ENCODE assay signal across 10 mouse cellular contexts in genomic region chr15:61102421-61103412, GRCm38 (mm10).
A peak's percentile ranks its signal among the peaks of the same experiment; 100 is the strongest.
DNase-seq lines count a peak whose midpoint lies in the region; ATAC-seq and TF ChIP-seq lines count a peak whose summit lies in the region.
"Had no signal": no experiment of that assay in that cellular context is flagged by ENCODE, and none has a peak within 500 bp of the region (broad histone marks: within the 10 kb centered on the region; RNA-seq: fewer than 3 reads in every experiment).

No protein-coding gene starts in this region.

- no peaks in the 10 kb centered on the region for H3K9me3 ChIP-seq in embryonic facial prominence, embryonic 10.5 days
- no peaks in the 10 kb centered on the region for H3K9me3 ChIP-seq in stomach, postnatal 0 days (ENCODE audit: control insufficient read depth, low read length)
- H3K9me3 ChIP-seq: G1E; heart, embryonic 15.5 days had no signal

- H3K9ac ChIP-seq in stomach, postnatal 0 days (ENCODE audit: low read length), result no peak overlapping the region
- H3K9ac ChIP-seq: heart, embryonic 15.5 days had no signal

- no peaks in the 10 kb centered on the region for H3K36me3 ChIP-seq in spleen, adult 2 months (ENCODE audit: control insufficient read depth, insufficient read depth, low read length)
- no peaks in the 10 kb centered on the region for H3K36me3 ChIP-seq in embryonic facial prominence, embryonic 10.5 days (replicated peaks)
- H3K36me3 ChIP-seq in stomach, postnatal 0 days (ENCODE audit: control insufficient read depth, insufficient read depth, low read length), result no peaks in the 10 kb centered on the region
- H3K36me3 ChIP-seq: G1E; heart, embryonic 15.5 days had no signal

- TF ChIP-seq CTCF in spleen, adult 2 months (IDR thresholded peaks at IDR 0.05; ENCODE audit: extremely low read depth, insufficient read depth, insufficient read length, insufficient replicate concordance), result no peak
- TF ChIP-seq CTCF in stomach, postnatal 0 days (IDR thresholded peaks at IDR 0.05; ENCODE audit: low read depth), result peak; percentile 89

- WGBS in spleen, adult 2 months, result 68% methylated on average over 7 of the region's 7 CpGs
- WGBS in embryonic facial prominence, embryonic 10.5 days, result 33% methylated on average over 7 of the region's 7 CpGs
- WGBS in stomach, postnatal 0 days, result 50% methylated on average over 7 of the region's 7 CpGs

- H3K4me1 ChIP-seq in spleen, adult 2 months (ENCODE audit: control insufficient read depth, insufficient read depth, insufficient read length), result no peaks in the 10 kb centered on the region
- H3K4me1 ChIP-seq in embryonic facial prominence, embryonic 10.5 days, result peaks cover 24% of the 10 kb centered on the region
- H3K4me1 ChIP-seq in stomach, postnatal 0 days (replicated peaks; ENCODE audit: control insufficient read depth, insufficient read depth), result no peaks in the 10 kb centered on the region

- peak; percentile 4 for DNase-seq in cerebellum, adult 8-10 months
- peak; percentile 3 to 4 for DNase-seq in spleen, adult 2 months (ENCODE audit: low read depth in 1 of 2, low spot score in 2 of 2)
- DNase-seq in spleen, adult 18-20 months, result no peak
- DNase-seq in embryonic facial prominence, embryonic 10.5 days (ENCODE audit: low spot score), result peak; percentile 31
- peak; percentile 49 for DNase-seq in kidney, postnatal 10 days
- peak; percentile 71 for DNase-seq in mesoderm, embryonic 11.5 days (ENCODE audit: low read depth, low spot score)
- peak; percentile 21 for DNase-seq in stomach, postnatal 0 days (ENCODE audit: low spot score)

- no peak for ATAC-seq in cerebellum, adult (ENCODE audit: insufficient number of reproducible peaks, low FRiP score, low TSS enrichment)
- ATAC-seq in stomach, postnatal 0 days (ENCODE audit: low FRiP score, low TSS enrichment), result no peak

- no peak for TF ChIP-seq EP300 in stomach, postnatal 0 days (optimal IDR thresholded peaks at IDR 0.05)

- no peak for TF ChIP-seq POLR2A in spleen, adult 2 months (IDR thresholded peaks at IDR 0.05; ENCODE audit: low read depth, low read length)

- no peak overlapping the region for H3K27ac ChIP-seq in spleen, adult 2 months (ENCODE audit: insufficient read depth, low read length)
- no peak overlapping the region for H3K27ac ChIP-seq in embryonic facial prominence, embryonic 10.5 days (replicated peaks)
- no peak overlapping the region for H3K27ac ChIP-seq in stomach, postnatal 0 days (replicated peaks)
- H3K27ac ChIP-seq: heart, embryonic 15.5 days had no signal

- no peak overlapping the region for H3K4me3 ChIP-seq in spleen, adult 2 months (ENCODE audit: extremely low read depth, insufficient read depth, insufficient read length)
- H3K4me3 ChIP-seq in embryonic facial prominence, embryonic 10.5 days, result no peak overlapping the region
- H3K4me3 ChIP-seq in stomach, postnatal 0 days (ENCODE audit: low read depth, low read length), result no peak overlapping the region
- H3K4me3 ChIP-seq: heart, embryonic 15.5 days had no signal

- no peak overlapping the region for H3K4me2 ChIP-seq in stomach, postnatal 0 days (replicated peaks; ENCODE audit: low read depth)
- H3K4me2 ChIP-seq: heart, embryonic 15.5 days had no signal

- H3K27me3 ChIP-seq in spleen, adult 2 months (ENCODE audit: control insufficient read depth, insufficient read depth, low read length), result no peaks in the 10 kb centered on the region
- no peaks in the 10 kb centered on the region for H3K27me3 ChIP-seq in embryonic facial prominence, embryonic 10.5 days (replicated peaks; ENCODE audit: low read depth, poor library complexity, severe bottlenecking)
- no peaks in the 10 kb centered on the region for H3K27me3 ChIP-seq in stomach, postnatal 0 days (ENCODE audit: control insufficient read depth, insufficient read depth, low read length)
- H3K27me3 ChIP-seq: heart, embryonic 15.5 days had no signal

Comparison
In these comparisons a context has a peak if more than half of its experiments do, and no peak if none do; other contexts are left out.
1. DNase-seq: peak in cerebellum, adult 8-10 months (single experiment), spleen, adult 2 months (2 of 2), embryonic facial prominence, embryonic 10.5 days (single experiment), kidney, postnatal 10 days (single experiment), mesoderm, embryonic 11.5 days (single experiment) and stomach, postnatal 0 days (single experiment); none in spleen, adult 18-20 months (0 of 2).